Mouse (Mus musculus) neural tube, embryonic 10.5 days (tissue): Measurements from ENCODE around the gene Crls1.

Experiments used
- DNase-seq: peaks from one replicate; pipeline ENCODE4 v3.0.0-alpha.2; 2017; ENCODE audit warnings: low spot score; ENCODE audit errors: extremely low spot score

The Crls1 gene

GRCm38 (mm10) chr2:132884303-132884967 is 38.0 kb downstream of the Crls1 start:
- no peak for DNase-seq

GRCm38 (mm10) chr2:132885312-132885711 is 38.8 kb downstream of the Crls1 start:
- no peak for DNase-seq

DNA sequence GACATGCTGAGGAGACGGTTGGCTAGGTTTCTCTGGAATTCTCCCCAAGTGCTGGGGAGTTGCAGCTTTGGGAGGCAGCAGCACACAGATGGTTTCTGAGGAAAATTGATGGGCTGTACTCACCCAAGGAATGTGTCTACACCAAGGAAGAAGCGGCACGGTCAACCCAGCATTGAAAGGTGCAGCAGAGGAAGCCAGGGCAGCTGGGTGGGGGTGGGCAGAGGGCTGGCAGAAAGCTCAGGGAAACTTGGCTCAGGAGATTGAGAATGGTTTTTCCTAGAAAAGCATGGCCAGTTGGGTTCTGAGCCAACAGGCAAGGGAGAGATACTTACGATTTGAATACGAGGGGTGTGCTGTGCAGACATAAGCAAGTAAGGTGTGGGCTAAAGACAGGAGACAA is 47.4 kb downstream of the Crls1 start:
- no peak for DNase-seq

GRCm38 (mm10) chr2:132898211-132898610 is 51.7 kb downstream of the Crls1 start:
- no peak for DNase-seq

- no peak for DNase-seq
These were observed 54.1 kb downstream of the Crls1 start for GRCm38 (mm10) chr2:132900596-132900995.

GRCm38 (mm10) chr2:132901636-132902035 is 55.2 kb downstream of the Crls1 start:
- no peak for DNase-seq

DNA sequence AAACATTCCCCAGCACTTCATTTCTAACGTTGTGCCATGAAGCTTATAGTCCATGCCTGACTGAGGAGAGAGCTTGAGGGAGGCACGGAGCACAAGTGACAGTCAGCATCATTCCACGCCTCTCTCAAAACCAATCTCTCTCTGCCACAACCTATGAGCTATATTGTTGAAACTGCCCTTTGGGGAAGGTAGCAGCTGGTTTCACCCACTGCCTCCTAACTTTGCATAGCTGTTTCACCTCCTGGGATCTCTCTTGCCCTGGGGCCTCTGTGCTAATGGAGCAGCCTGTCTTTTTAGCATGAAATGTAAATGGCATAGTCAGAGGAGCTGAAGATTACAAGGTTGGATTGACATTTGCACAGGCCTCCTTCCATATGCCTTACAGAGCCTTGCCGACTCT is 55.6 kb downstream of the Crls1 start:
- DNase-seq, result no peak

- DNase-seq, result peak; percentile 38
These were observed 57.0 kb downstream of the Crls1 start for GRCm38 (mm10) chr2:132903498-132903897.

DNA sequence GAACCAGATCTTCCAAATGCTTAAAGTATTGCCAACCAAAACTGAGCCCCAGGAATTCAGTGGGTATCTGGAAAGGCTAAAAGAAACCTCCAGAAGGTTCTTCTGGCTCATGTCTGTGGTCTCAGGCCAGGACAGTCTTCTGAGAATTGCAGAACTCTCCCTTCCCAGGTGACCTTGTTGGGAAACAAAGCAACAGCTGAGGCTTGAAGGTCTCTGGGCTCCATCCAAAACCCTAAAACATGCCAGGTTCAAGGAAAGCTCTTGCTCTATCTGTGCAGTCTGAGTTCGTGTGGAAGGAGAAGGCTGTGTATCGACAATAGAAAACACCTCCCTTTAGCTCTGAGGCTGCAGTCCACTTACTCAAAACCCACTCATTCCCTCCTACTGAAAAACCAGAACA is 58.5 kb downstream of the Crls1 start:
- DNase-seq, result no peak

DNA sequence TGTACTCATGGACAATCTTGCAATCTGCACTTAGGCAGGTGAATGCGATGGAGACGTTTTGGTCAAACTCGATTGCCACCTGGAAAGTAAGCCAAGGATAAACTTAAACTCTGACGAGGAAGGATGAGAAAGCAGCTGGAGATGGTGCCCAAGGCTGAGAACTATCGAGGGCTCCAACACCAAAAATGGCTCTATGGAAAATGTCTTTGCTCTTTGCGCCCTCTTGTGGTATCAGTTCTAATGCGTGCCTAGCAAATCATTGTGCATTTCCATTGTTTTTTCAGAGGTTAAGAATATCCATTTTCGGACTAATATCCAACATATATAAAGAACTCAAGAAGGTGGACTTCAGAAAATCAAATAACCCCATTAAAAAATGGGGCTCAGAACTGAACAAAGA is 60.3 kb downstream of the Crls1 start:
- no peak for DNase-seq

DNA sequence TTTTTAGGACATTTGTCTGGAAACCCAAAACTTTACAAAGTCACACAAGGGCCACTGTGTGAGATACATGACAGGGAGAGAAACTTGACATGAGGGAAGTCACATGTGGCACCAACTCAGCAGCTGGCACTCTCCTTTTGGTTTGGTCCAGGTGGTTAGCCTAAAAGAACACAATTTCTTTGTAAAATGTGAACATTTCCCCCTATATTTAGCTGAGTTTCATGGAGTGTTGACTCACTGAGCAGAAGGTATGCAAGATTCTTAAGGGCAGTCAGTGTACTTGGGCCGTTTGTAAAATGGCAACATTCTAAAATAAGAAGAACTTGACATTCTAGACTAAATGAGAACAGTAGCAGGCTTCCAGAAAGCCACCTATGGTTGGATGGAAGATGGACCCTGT is 68.3 kb downstream of the Crls1 start:
- no peak for DNase-seq
